Mouse (Mus musculus): ENCODE data around the gene Gast.

DNA sequence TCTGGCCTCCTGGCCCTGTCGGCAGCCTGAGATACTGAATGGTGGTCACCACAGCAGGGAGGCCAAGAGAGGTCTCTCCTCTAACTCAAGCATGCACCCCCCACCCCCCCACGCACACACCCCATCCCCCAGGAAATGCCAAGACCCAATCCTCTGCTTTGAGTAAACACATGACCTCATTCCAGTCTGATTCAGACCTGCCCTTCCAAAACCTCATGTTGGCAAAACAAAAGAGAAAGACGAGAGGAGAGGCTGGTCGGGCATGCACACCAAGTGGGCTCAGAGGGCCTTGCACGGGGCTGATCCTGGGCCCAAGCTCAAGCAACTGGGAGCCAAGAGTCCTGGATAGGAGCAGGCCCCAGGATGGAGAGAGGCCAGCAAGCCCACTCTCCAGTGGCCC, 44.0 kb upstream of the Gast start:
- no peak for TF ChIP-seq CTCF (IDR thresholded peaks at IDR 0.05; ENCODE audit: low read depth)
- no peak for TF ChIP-seq EP300 (IDR thresholded peaks at IDR 0.05; ENCODE audit: low read depth)
